Mouse (Mus musculus): ENCODE data around the gene Tkt.

DNA sequence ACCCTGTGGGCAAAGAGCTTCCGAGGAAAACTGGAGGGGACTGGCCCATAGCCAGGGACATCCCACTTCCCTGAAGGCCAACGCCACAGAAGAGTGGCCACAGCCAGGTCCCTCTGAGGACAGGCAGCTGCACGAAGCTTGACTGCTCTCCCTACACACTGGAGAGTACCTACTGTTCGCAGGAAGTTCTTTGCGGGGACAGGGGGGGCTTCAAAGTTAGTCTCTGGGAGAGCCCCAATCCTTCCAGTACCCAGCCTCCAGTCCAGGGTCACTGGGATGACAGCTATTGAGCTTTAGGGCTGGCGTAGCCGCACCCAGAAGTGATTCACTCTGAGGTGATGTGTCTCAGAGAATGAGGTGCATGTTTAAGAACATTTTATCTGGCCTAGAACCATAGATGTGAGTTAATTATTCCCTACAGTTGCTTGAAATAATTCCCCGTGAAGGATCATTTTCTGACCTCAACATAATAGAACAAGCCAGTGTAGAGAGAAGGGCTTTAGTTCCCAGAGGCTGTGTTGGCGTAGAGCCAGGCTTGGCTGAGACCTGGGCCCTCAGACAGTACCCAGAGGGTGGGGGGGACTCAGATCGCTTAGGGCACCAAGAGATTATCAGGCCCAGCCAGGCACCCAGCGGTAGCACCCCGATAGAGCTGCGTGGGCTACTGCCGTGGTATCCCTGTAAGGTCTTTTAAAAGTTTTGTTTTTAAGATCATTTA, 13.5 kb downstream of the Tkt start:
- no peak for TF ChIP-seq CTCF (IDR thresholded peaks at IDR 0.05; ENCODE audit: low read depth, low read length)
- TF ChIP-seq POLR2A (IDR thresholded peaks at IDR 0.05; ENCODE audit: borderline replicate concordance, low read depth, low read length) = no peak
